Mouse (Mus musculus): ENCODE data around the gene Tmem8b.

- TF ChIP-seq CTCF (IDR thresholded peaks at IDR 0.05; ENCODE audit: insufficient read depth, low read length) (no peak), POLR2A (IDR thresholded peaks at IDR 0.05; ENCODE audit: borderline replicate concordance, extremely low read depth, low read depth, low read length) (no peak)
These were observed 70.4 kb downstream of the Tmem8b start for GRCm38 (mm10) chr4:43738989-43739674.
